Mouse (Mus musculus): ENCODE measurements around the gene Psg21.
"Not testable (repeated sequence)": the region's sequence is repeated elsewhere in the genome, so short reads cannot be mapped to it uniquely, and the experiment has no call there.

The Psg21 gene

GRCm38 (mm10) chr7:18656625-18657024, at the start of gene Psg21:
TSS of gene Psg21 (minus strand) at chr7:18656725.
- DNase-seq (ENCODE audit: low spot score): not testable (repeated sequence)

GRCm38 (mm10) chr7:18686085-18686484, 29.6 kb upstream of the Psg21 start, which contains the start of gene Psg20:
TSS of gene Psg20 (minus strand) at chr7:18686185.
- DNase-seq (ENCODE audit: low spot score): no peak

- no peak for DNase-seq (ENCODE audit: low spot score)
Observed at GRCm38 (mm10) chr7:18685586-18685985, 29.1 kb upstream of the Psg21 start.

GRCm38 (mm10) chr7:18679772-18680171, 23.2 kb upstream of the Psg21 start:
- no peak for DNase-seq (ENCODE audit: low spot score)

- not testable (repeated sequence) for DNase-seq (ENCODE audit: low spot score)
Observed at GRCm38 (mm10) chr7:18626921-18627320, 29.6 kb downstream of the Psg21 start.

- DNase-seq (ENCODE audit: low spot score): not testable (repeated sequence)
Observed at GRCm38 (mm10) chr7:18616401-18616800, 40.1 kb downstream of the Psg21 start, which contains the start of gene Psg23. TSS of gene Psg23 (minus strand) at chr7:18616501.
